Mouse (Mus musculus) brain, embryonic 14.5 days (tissue): ENCODE results near the gene Ubqlnl. TPM values are rescaled to one million over a fixed set of nuclear protein-coding genes. Genes with fewer than 3 reads are reported as not detected.

Source experiments
- DNase-seq: peaks from one replicate; pipeline ENCODE4 v3.0.0-alpha.2; 2011; ENCODE audit warnings: low read depth
- CTCF ChIP-seq: fragments of 200-500 bp; IDR thresholded peaks from 2 replicates; pipeline ENCODE4 v1.5.1; 2012; ENCODE audit warnings: inconsistent platforms, mild to moderate bottlenecking, moderate library complexity, borderline replicate concordance; ENCODE audit not compliant: insufficient read depth, insufficient read length; ENCODE audit errors: extremely low read depth
- POLR2A ChIP-seq: fragments of 200-500 bp; IDR thresholded peaks from 2 replicates; pipeline ENCODE4 v1.6.1; 2012; ENCODE audit warnings: mild to moderate bottlenecking, inconsistent platforms, borderline replicate concordance; ENCODE audit not compliant: poor library complexity, insufficient read depth, insufficient read length, severe bottlenecking; ENCODE audit errors: extremely low read depth
- polyA plus RNA-seq: library from polyadenylated mRNA; depleted of rRNA; stranded (reverse); fragments of >200 nt; gene quantifications from 2 replicates; pipeline ENCODE4 v1.2.3, GENCODE M21; 2012; rRNA removed

Gene Ubqlnl
- polyA plus RNA-seq, 1 experiment, result not detected

GRCm38 (mm10) chr7:104104757-104104972 lies 45.7 kb downstream of the Ubqlnl start, which contains the start of gene Olfr646:
TSS of gene Olfr646 (plus strand) at chr7:104104873.
- TF ChIP-seq POLR2A (no peak), CTCF (no peak)
- DNase-seq, result no peak

- TF ChIP-seq POLR2A (no peak), CTCF (no peak)
- no peak for DNase-seq
Observed at GRCm38 (mm10) chr7:104103913-104104756, 46.2 kb downstream of the Ubqlnl start.

Other genes with a start within 250 kb of the Ubqlnl start
- not detected in 2 replicates for gene Olfr65, start 247.1 kb downstream of the Ubqlnl start, polyA plus RNA-seq
- gene Olfr631, start 221.7 kb downstream of the Ubqlnl start, polyA plus RNA-seq, result not detected in 2 replicates
- not detected in 2 replicates for gene Olfr632, start 216.2 kb downstream of the Ubqlnl start, polyA plus RNA-seq
- gene Olfr633, start 206.1 kb downstream of the Ubqlnl start, polyA plus RNA-seq, result not detected in 2 replicates
- not detected in 2 replicates for gene Olfr635, start 179.4 kb downstream of the Ubqlnl start, polyA plus RNA-seq
- gene Olfr638, start 151.8 kb downstream of the Ubqlnl start, polyA plus RNA-seq, result not detected in 2 replicates
- gene Olfr639, start 133.3 kb downstream of the Ubqlnl start, polyA plus RNA-seq, result not detected in 2 replicates
- gene Olfr640, start 125.0 kb downstream of the Ubqlnl start, polyA plus RNA-seq, result not detected in 2 replicates
- not detected in 2 replicates for gene Olfr641, start 115.1 kb downstream of the Ubqlnl start, polyA plus RNA-seq
- not detected in 2 replicates for gene Olfr642, start 97.9 kb downstream of the Ubqlnl start, polyA plus RNA-seq
- gene 4930516K23Rik, start 89.1 kb downstream of the Ubqlnl start, polyA plus RNA-seq, result not detected in 2 replicates
- gene Olfr644, start 78.7 kb downstream of the Ubqlnl start, polyA plus RNA-seq, result not detected in 2 replicates
- gene Olfr645, start 65.1 kb downstream of the Ubqlnl start, polyA plus RNA-seq, result not detected in 2 replicates
- not detected in 2 replicates for gene Olfr646, start 45.7 kb downstream of the Ubqlnl start, polyA plus RNA-seq
- not detected in 2 replicates for gene Ubqln5, start 20.7 kb downstream of the Ubqlnl start, polyA plus RNA-seq
- gene Olfr643, start 13.2 kb downstream of the Ubqlnl start, polyA plus RNA-seq, result not detected in 2 replicates
- not detected in 2 replicates for gene Ubqln3, start 7.3 kb downstream of the Ubqlnl start, polyA plus RNA-seq
- not detected in 2 replicates for gene Olfm5, start 14.3 kb upstream of the Ubqlnl start, polyA plus RNA-seq
- 0.08 and 0.10 TPM in 2 replicates for gene Olfr648, start 32.8 kb upstream of the Ubqlnl start, polyA plus RNA-seq
- gene Olfr649, start 45.4 kb upstream of the Ubqlnl start, polyA plus RNA-seq, result not detected in 2 replicates
- gene Trim6, start 68.2 kb upstream of the Ubqlnl start, polyA plus RNA-seq, result 0.29 and 0.47 TPM in 2 replicates
- 1.3 and 1.4 TPM in 2 replicates for gene Trim34a, start 93.9 kb upstream of the Ubqlnl start, polyA plus RNA-seq
- 0.09 and 0.15 TPM in 2 replicates for gene Trim5, start 137.5 kb upstream of the Ubqlnl start, polyA plus RNA-seq
- 1.4 and 2.0 TPM in 2 replicates for gene Trim12a, start 164.9 kb upstream of the Ubqlnl start, polyA plus RNA-seq
- gene Trim34b, start 178.9 kb upstream of the Ubqlnl start, polyA plus RNA-seq, result 0.08 TPM in 1 of 2 replicates, not detected in the other
- gene Trim12c, start 202.8 kb upstream of the Ubqlnl start, polyA plus RNA-seq, result 1.1 and 1.8 TPM in 2 replicates
- gene Trim30b, start 219.3 kb upstream of the Ubqlnl start, polyA plus RNA-seq, result 0.03 and 0.06 TPM in 2 replicates